7 mouse cellular contexts compared by ENCODE assay signal in the genomic region with DNA sequence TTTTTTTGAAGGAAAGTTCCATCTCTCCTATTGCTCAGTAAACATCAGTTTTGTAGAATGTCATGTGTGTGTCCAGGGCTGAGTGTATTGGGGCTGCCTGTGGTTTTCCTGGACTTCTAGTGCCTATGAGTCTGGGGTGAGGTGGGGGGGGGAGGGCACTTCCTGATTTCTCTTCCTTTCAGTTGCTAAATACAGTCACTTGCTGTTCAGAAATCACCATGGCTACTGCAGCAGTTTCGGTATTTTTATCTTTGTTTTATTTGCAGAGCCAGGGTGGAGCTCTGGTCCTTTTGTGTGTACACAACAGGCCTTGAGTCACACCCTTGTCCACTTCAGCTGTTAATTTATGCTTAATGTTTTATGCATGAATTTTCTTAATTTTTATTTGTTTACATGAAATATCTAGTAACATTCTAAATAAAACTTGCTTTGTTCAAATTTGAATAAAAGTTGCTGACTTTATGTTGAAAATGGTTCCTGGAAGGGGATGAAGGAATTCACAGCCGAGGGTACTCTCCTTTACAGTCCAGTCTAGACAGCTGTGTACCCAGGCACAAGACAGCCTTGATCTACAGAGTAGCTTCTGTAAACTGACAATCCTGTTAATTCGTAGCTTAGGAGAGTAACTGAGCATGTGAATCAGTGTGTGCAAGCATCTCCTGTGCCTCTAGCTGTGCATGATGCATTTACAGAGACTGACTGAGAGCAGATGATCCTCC.
A peak's percentile ranks its signal among the peaks of the same experiment; 100 is the strongest.
DNase-seq lines count a peak whose midpoint lies in the region; ATAC-seq lines count a peak whose summit lies in the region.

No protein-coding gene starts in this region.

- H3K36me3 ChIP-seq in hindbrain, embryonic 10.5 days: no peaks in the 10 kb centered on the region
- no peaks in the 10 kb centered on the region for H3K36me3 ChIP-seq in limb, embryonic 10.5 days

- no peak overlapping the region for H3K4me3 ChIP-seq in hindbrain, embryonic 10.5 days
- H3K4me3 ChIP-seq in limb, embryonic 10.5 days: no peak overlapping the region

- H3K27me3 ChIP-seq in hindbrain, embryonic 10.5 days (ENCODE audit: insufficient read depth, poor library complexity, severe bottlenecking): no peaks in the 10 kb centered on the region
- no peaks in the 10 kb centered on the region for H3K27me3 ChIP-seq in limb, embryonic 10.5 days (ENCODE audit: low read depth, poor library complexity, severe bottlenecking)

- peak overlapping the region; percentile 50; the same call in 1 of the 2 replicates for H3K27ac ChIP-seq in hindbrain, embryonic 10.5 days
- peak overlapping the region; percentile 25; the same call in 1 of the 2 replicates for H3K27ac ChIP-seq in limb, embryonic 10.5 days

- WGBS in hindbrain, embryonic 10.5 days: 35% methylated on average over 3 of the region's 3 CpGs
- WGBS in limb, embryonic 10.5 days: 72% methylated on average over 3 of the region's 3 CpGs

- ATAC-seq in monocyte, adult 5-6 weeks (replicated peaks; ENCODE audit: insufficient number of reproducible peaks, low FRiP score, low TSS enrichment, poor library complexity, severe bottlenecking): peak; percentile 53
- no peak for ATAC-seq in megakaryocyte-erythroid progenitor cell, adult 5-6 weeks (replicated peaks; ENCODE audit: low FRiP score, low TSS enrichment, poor library complexity, severe bottlenecking)

- peak; percentile 7 to 35 for DNase-seq in spleen, postnatal 36 days (ENCODE audit: low spot score in 2 of 2)
- no peak for DNase-seq in spleen, adult 12 weeks (ENCODE audit: low spot score)
- peak; percentile 23 for DNase-seq in hindbrain, embryonic 10.5 days (ENCODE audit: low spot score)
- no peak for DNase-seq in limb, embryonic 10.5 days (ENCODE audit: low spot score)
- no peak for DNase-seq in cerebellum, adult 9-11 months

- H3K4me1 ChIP-seq in hindbrain, embryonic 10.5 days (replicated peaks): peaks cover 15% of the 10 kb centered on the region
- peaks cover 34% of the 10 kb centered on the region for H3K4me1 ChIP-seq in limb, embryonic 10.5 days

- no peaks in the 10 kb centered on the region for H3K9me3 ChIP-seq in hindbrain, embryonic 10.5 days
- no peaks in the 10 kb centered on the region for H3K9me3 ChIP-seq in limb, embryonic 10.5 days (replicated peaks)

Comparison
In these comparisons a context has a peak if more than half of its experiments do, and no peak if none do; other contexts are left out.
1. DNase-seq: peak in spleen, postnatal 36 days (2 of 2) and hindbrain, embryonic 10.5 days (single experiment); none in spleen, adult 12 weeks (single experiment), limb, embryonic 10.5 days (single experiment) and cerebellum, adult 9-11 months (single experiment).